Mouse (Mus musculus) heart, embryonic 16.5 days (tissue): ENCODE measurements around the gene Ncoa5. TPM values are rescaled to one million over a fixed set of nuclear protein-coding genes. Genes with fewer than 3 reads are reported as not detected.

Source experiments
- ATAC-seq: fragments of 200-750 bp; cut with Nextera tagmentation; replicated peaks from 2 replicates; pipeline ENCODE4 v1.8.0; 2017; ENCODE audit warnings: moderate number of reproducible peaks; ENCODE audit not compliant: insufficient read depth, low FRiP score; ENCODE audit errors: extremely low read depth
- H3K27ac ChIP-seq: fragments of 300-500 bp; sonication (generic); 2 replicates; pipeline ENCODE4 v1.5.1; 2014; ENCODE audit warnings: mild to moderate bottlenecking, low read length, control low read depth, moderate library complexity
- H3K27me3 ChIP-seq: fragments of 300-500 bp; sonication (generic); 2 replicates; pipeline ENCODE4 v1.6.1; 2014; ENCODE audit warnings: low read length, mixed read lengths; ENCODE audit not compliant: control insufficient read depth, insufficient read depth
- H3K36me3 ChIP-seq: fragments of 300-500 bp; sonication (generic); 2 replicates; pipeline ENCODE4 v1.6.1; 2014; ENCODE audit not compliant: control insufficient read depth, insufficient read depth
- H3K4me1 ChIP-seq: fragments of 300-500 bp; sonication (generic); 2 replicates; pipeline ENCODE4 v1.6.1; 2014; ENCODE audit warnings: low read length, mixed read lengths; ENCODE audit not compliant: control insufficient read depth, insufficient read depth
- H3K4me2 ChIP-seq: fragments of 300-500 bp; sonication (generic); 2 replicates; pipeline ENCODE4 v1.6.1; 2014; ENCODE audit warnings: low read depth, mild to moderate bottlenecking, control low read depth, low read length
- H3K4me3 ChIP-seq: fragments of 300-500 bp; sonication (generic); 2 replicates; pipeline ENCODE4 v1.5.1; 2014; ENCODE audit warnings: mild to moderate bottlenecking, control low read depth, low read length
- H3K9ac ChIP-seq: fragments of 300-500 bp; sonication (generic); 2 replicates; pipeline ENCODE4 v1.6.1; 2014; ENCODE audit warnings: low read length, control low read depth
- H3K9me3 ChIP-seq: fragments of 300-500 bp; sonication (generic); replicated peaks from 2 replicates; pipeline ENCODE4 v1.6.1; 2016; ENCODE audit warnings: low read length; ENCODE audit not compliant: control insufficient read depth
- WGBS: fragments of 180-500 bp; shearing (Covaris S2); extraction: QIAGEN DNeasy Blood & Tissue Kit; methylation state at CpG from one replicate; pipeline ENCODE4 v1.1.7; 2014; 5-methylcytosine and 5-hydroxymethylcytosine counted together
- polyA plus RNA-seq: library from polyadenylated mRNA; unstranded; fragments of >200 nt; fragmentation: Nextera tagmentation; extraction: Ambion mirVana; gene quantifications from 2 replicates; pipeline ENCODE4 v1.2.1, GENCODE M21; 2015

The Ncoa5 gene
- polyA plus RNA-seq, 1 experiment from 2014 or later, result 42.5 TPM

- Histone ChIP-seq H3K36me3 (no peaks in the 10 kb centered on the region), H3K27me3 (peaks cover 27% of the 10 kb centered on the region), H3K9me3 (no peaks in the 10 kb centered on the region; the same call in 1 of the 2 replicates), H3K27ac (no peak within 1 kb of the TSS), H3K4me1 (peaks cover 3% of the 10 kb centered on the region; the same call in 1 of the 2 replicates), H3K9ac (peak within 1 kb of the TSS; percentile 69), H3K4me2 (peak within 1 kb of the TSS; percentile 86), H3K4me3 (peak within 1 kb of the TSS; percentile 62)
- 1% methylated on average over 26 of the region's 54 CpGs for WGBS
- ATAC-seq, result peak; percentile 45; the same call in 1 of the 2 replicates
Observed at GRCm38 (mm10) chr2:164960716-164961441, 73.8 kb downstream of the Ncoa5 start, which contains the start of gene Slc12a5. TSS of gene Slc12a5 (plus strand) at chr2:164960802.

- Histone ChIP-seq H3K36me3 (no peaks in the 10 kb centered on the region), H3K4me1 (peaks cover 7% of the 10 kb centered on the region; the same call in 1 of the 2 replicates), H3K27ac (no peak overlapping the region), H3K9me3 (no peaks in the 10 kb centered on the region; the same call in 1 of the 2 replicates), H3K9ac (no peak overlapping the region), H3K4me3 (no peak overlapping the region), H3K4me2 (no peak overlapping the region), H3K27me3 (peaks cover 24% of the 10 kb centered on the region)
- WGBS, result 57% methylated on average over 9 of the region's 9 CpGs
- no peak for ATAC-seq
Observed at GRCm38 (mm10) chr2:164957548-164958315, 76.9 kb downstream of the Ncoa5 start.

- H3K36me3 ChIP-seq, result no peaks in the 10 kb centered on the region
- H3K9me3 ChIP-seq, result peaks cover 4% of the 10 kb centered on the region
- H3K4me3 ChIP-seq, result no peak overlapping the region
- H3K27ac ChIP-seq, result no peak overlapping the region
- no peak for ATAC-seq
- H3K9ac ChIP-seq, result no peak overlapping the region
- 36% methylated on average over 5 of the region's 5 CpGs for whole genome bisulfite sequencing
- peaks cover 34% of the 10 kb centered on the region for H3K27me3 ChIP-seq
- peaks cover 7% of the 10 kb centered on the region; the same call in 1 of the 2 replicates for H3K4me1 ChIP-seq
- H3K4me2 ChIP-seq, result no peak overlapping the region
Observed at GRCm38 (mm10) chr2:164956195-164956594, 78.5 kb downstream of the Ncoa5 start.

GRCm38 (mm10) chr2:164955725-164956124 is 78.9 kb downstream of the Ncoa5 start:
- Histone ChIP-seq H3K9me3 (peaks cover 4% of the 10 kb centered on the region), H3K4me1 (peaks cover 3% of the 10 kb centered on the region; the same call in 1 of the 2 replicates), H3K4me3 (no peak overlapping the region), H3K27ac (no peak overlapping the region), H3K9ac (no peak overlapping the region), H3K27me3 (peaks cover 37% of the 10 kb centered on the region), H3K4me2 (no peak overlapping the region), H3K36me3 (no peaks in the 10 kb centered on the region)
- WGBS, result 62% methylated on average over 4 of the region's 4 CpGs
- ATAC-seq, result no peak

GRCm38 (mm10) chr2:164953224-164953623 is 81.4 kb downstream of the Ncoa5 start:
- H3K4me3 ChIP-seq, result no peak overlapping the region
- WGBS, result 2% methylated on average over 21 of the region's 21 CpGs
- ATAC-seq, result peak; percentile 65

GRCm38 (mm10) chr2:164952448-164952847 is 82.2 kb downstream of the Ncoa5 start:
- no peak overlapping the region for H3K27ac ChIP-seq
- no peak overlapping the region for H3K9ac ChIP-seq
- peaks cover 64% of the 10 kb centered on the region for H3K27me3 ChIP-seq
- no peak overlapping the region for H3K4me2 ChIP-seq
- H3K36me3 ChIP-seq, result no peaks in the 10 kb centered on the region
- 33% methylated on average over 13 of the region's 13 CpGs for WGBS
- ATAC-seq, result no peak
- H3K4me1 ChIP-seq, result peaks cover 11% of the 10 kb centered on the region
- H3K4me3 ChIP-seq, result no peak overlapping the region
- H3K9me3 ChIP-seq, result peaks cover 4% of the 10 kb centered on the region

More at GRCm38 (mm10) chr2:164953224-164953623, 81.4 kb downstream of the Ncoa5 start:
- Histone ChIP-seq H3K36me3 (no peaks in the 10 kb centered on the region), H3K4me1 (peaks cover 11% of the 10 kb centered on the region), H3K9ac (no peak overlapping the region), H3K27ac (no peak overlapping the region), H3K4me2 (peak overlapping the region; percentile 42), H3K27me3 (peaks cover 58% of the 10 kb centered on the region), H3K9me3 (peaks cover 4% of the 10 kb centered on the region)

GRCm38 (mm10) chr2:164951745-164952144 is 82.9 kb downstream of the Ncoa5 start:
- Histone ChIP-seq H3K9me3 (peaks cover 4% of the 10 kb centered on the region), H3K4me2 (no peak overlapping the region), H3K9ac (no peak overlapping the region), H3K4me3 (no peak overlapping the region), H3K4me1 (peaks cover 11% of the 10 kb centered on the region), H3K27me3 (peaks cover 71% of the 10 kb centered on the region), H3K36me3 (no peaks in the 10 kb centered on the region), H3K27ac (no peak overlapping the region)
- 75% methylated on average over 4 of the region's 4 CpGs for WGBS
- ATAC-seq, result no peak

- H3K4me1 ChIP-seq, result peaks cover 11% of the 10 kb centered on the region
- H3K4me3 ChIP-seq, result no peak overlapping the region
- H3K9ac ChIP-seq, result no peak overlapping the region
- ATAC-seq, result no peak
- H3K4me2 ChIP-seq, result no peak overlapping the region
- no peaks in the 10 kb centered on the region for H3K36me3 ChIP-seq
- peaks cover 75% of the 10 kb centered on the region for H3K27me3 ChIP-seq
- no peak overlapping the region for H3K27ac ChIP-seq
- 25% methylated on average over 13 of the region's 13 CpGs for WGBS
- H3K9me3 ChIP-seq, result peaks cover 4% of the 10 kb centered on the region
Observed at GRCm38 (mm10) chr2:164950501-164950900, 84.2 kb downstream of the Ncoa5 start.
